Mouse (Mus musculus) neural tube, embryonic 10.5 days (tissue): Measurements from ENCODE around the gene Wipf2.
"Not testable (repeated sequence)": the region's sequence is repeated elsewhere in the genome, so short reads cannot be mapped to it uniquely, and the experiment has no call there.

Source experiments
- DNase-seq: peaks from one replicate; pipeline ENCODE4 v3.0.0-alpha.2; 2017; ENCODE audit warnings: low spot score; ENCODE audit errors: extremely low spot score

Gene Wipf2

GRCm38 (mm10) chr11:98907063-98907436, 43.6 kb downstream of the Wipf2 start:
- no peak for DNase-seq

- DNase-seq: peak; percentile 95
Measured at GRCm38 (mm10) chr11:98907437-98908173, 44.2 kb downstream of the Wipf2 start, which contains the start of gene Cdc6. Cdc6 (plus strand) TSS chr11:98907801.

DNA sequence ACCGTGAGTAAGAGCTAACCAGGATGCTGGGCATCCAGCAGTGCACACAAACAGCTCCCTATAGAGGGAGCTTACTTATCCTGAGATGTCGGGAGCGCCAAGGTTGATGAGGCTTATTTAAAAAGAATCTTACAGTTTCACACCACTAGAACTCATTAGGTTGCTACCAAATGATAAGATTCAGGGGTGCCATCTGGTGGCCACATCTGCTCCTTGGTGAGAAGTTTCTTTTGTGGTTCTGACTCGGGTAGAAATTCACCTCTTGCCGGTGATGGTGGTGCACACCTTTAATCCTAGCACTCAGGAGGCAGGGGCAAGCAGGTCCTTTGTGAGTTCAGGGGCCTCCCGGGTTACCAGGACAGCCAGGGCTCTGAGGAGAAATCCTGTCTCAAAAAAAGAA, 46.2 kb downstream of the Wipf2 start:
- peak; percentile 35 for DNase-seq

- no peak for DNase-seq
Measured at GRCm38 (mm10) chr11:98910415-98910814, 47.0 kb downstream of the Wipf2 start.

DNA sequence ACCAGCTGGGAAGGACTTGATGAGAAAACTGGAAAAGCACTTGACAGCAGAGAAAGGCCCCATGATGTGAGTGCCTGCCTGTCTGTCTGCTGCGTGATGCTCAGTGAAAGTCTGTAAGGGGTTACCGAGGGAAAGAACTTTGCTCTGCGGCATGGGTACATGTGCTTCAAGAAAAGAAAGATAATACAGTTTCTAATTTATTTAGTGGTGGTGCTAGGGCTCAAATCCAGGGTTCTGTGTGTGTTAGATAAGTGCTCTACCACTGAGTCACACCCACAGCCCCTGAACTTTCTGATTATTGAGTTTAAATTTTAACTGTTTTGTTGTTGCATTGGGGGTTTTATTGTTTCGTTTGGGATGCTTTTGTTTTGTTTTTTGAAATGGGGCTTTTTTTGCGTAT, 48.1 kb downstream of the Wipf2 start:
- DNase-seq: no peak

GRCm38 (mm10) chr11:98914196-98914595, 50.8 kb downstream of the Wipf2 start:
- no peak for DNase-seq

- not testable (repeated sequence) for DNase-seq
Measured at GRCm38 (mm10) chr11:98916376-98916775, 52.9 kb downstream of the Wipf2 start.

GRCm38 (mm10) chr11:98917428-98918005, 54.1 kb downstream of the Wipf2 start:
- DNase-seq: no peak

GRCm38 (mm10) chr11:98918231-98918630, 54.8 kb downstream of the Wipf2 start:
- DNase-seq: no peak

GRCm38 (mm10) chr11:98919009-98919408, 55.6 kb downstream of the Wipf2 start:
- DNase-seq: no peak

GRCm38 (mm10) chr11:98921813-98922212, 58.4 kb downstream of the Wipf2 start:
- peak; percentile 54 for DNase-seq

DNA sequence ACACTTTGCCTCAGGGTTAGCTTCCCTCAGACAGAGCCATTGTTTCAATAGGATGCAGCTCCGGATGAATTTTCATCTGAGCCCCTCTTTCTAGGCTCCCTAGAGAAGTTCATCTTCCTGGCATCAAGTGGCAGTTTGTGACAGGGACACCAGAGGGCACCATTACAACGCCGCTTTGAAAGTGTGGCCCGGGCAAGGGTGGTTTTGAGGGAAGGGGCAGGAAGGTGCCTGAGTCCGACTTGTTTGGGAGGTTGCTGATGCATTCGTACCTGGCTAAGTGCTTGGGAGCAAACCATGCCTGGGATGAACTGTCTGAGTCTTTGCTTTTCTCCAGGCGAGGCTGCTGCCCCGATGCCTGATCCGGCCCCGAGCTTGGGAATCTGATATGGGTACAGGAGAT, 58.9 kb downstream of the Wipf2 start:
- DNase-seq: peak; percentile 72

- not testable (repeated sequence) for DNase-seq
Measured at GRCm38 (mm10) chr11:98922851-98923711, 59.6 kb downstream of the Wipf2 start.

DNA sequence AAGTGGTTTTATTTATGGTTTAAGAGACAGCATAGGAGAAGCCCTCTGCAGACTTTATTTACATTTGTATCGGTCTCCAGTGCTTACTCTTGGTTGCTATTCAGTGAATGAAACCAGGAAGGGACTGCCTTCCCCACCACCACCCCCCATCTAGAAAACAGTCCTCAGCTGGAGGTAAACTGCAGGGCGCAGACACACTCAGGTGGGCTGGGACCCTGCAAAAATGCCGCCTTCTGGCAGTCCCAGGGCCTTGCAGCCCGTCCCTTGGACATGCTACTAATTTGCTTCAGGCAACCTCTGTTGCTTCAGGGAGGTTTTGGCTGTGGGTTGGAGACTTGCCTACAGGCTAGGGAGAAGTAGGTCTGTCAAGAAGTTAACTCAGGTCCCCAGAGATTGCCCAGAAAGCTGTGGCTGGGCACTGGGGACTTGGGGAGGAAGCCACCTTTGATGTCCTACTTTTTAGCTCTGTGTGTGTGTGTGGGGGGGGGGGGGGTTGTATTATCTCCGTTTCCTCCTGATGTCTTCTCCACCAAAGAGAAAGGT, 61.3 kb downstream of the Wipf2 start:
- DNase-seq: no peak

DNA sequence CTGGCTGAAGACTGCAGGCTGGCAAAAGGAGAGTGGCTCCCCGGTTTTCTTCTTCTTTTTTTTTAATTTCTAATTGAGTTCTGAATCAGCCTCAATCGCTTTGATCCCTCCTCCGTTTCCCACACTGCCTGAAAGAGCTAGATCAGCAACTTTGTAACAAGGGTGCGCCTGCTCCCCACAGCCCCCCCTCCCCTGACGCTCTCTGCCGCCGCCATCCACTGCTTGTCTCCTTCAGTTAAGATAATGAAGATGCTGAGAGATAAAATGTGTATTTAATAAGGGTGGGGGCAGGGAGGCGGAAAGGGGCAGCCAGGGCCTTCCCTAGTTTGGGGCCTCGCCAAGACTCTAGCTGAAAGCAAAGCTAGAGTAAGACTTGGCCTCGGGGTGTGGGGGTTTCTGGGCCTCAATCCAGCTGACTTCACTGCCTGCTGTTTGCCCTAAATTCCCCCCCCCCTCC, 61.9 kb downstream of the Wipf2 start:
- peak; percentile 50 for DNase-seq

DNA sequence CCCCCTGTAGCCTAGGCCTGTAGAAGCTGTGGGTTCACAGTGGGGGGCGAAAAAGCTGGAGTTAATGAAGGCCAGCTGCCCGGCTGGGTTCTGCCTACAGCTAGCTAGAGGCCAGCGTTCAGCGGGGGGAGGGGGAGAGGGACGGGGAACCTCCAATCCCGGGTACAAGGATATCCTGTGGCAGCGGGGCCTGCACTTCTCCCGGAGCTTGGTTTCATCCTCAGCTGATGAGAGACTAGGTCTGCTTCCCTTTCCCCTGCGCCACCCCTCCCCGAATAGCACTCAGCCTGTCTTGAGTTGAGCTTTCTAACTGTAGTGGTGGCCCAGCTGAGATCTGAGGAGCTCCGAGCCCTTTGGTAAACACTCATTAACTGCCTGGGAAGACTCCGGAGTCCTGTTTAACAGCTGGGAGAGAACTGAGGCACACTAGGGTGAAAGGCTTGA, 62.5 kb downstream of the Wipf2 start:
- peak; percentile 83 for DNase-seq

GRCm38 (mm10) chr11:98926553-98926952, 63.1 kb downstream of the Wipf2 start:
- no peak for DNase-seq

GRCm38 (mm10) chr11:98927438-98928076, 64.1 kb downstream of the Wipf2 start, which contains the start of gene Rara:
Rara (plus strand) TSS chr11:98927818.
- peak; percentile 55 for DNase-seq

GRCm38 (mm10) chr11:98928186-98928893, 64.9 kb downstream of the Wipf2 start:
- no peak for DNase-seq

GRCm38 (mm10) chr11:98929503-98929902, 66.1 kb downstream of the Wipf2 start:
- DNase-seq: no peak
